Mouse (Mus musculus): ENCODE results near the gene Plekhn1. TPM values are rescaled to one million over a fixed set of nuclear protein-coding genes. Genes with fewer than 3 reads are reported as not detected.

Plekhn1 gene
- 23.9 TPM for polyA plus RNA-seq (2015; fragmentation: Illumina TruSeq; extraction: RNeasy Lipid Tissue Mini Kit (QIAGEN cat#74804); ENCODE audit: insufficient read depth, low replicate concordance)

DNA sequence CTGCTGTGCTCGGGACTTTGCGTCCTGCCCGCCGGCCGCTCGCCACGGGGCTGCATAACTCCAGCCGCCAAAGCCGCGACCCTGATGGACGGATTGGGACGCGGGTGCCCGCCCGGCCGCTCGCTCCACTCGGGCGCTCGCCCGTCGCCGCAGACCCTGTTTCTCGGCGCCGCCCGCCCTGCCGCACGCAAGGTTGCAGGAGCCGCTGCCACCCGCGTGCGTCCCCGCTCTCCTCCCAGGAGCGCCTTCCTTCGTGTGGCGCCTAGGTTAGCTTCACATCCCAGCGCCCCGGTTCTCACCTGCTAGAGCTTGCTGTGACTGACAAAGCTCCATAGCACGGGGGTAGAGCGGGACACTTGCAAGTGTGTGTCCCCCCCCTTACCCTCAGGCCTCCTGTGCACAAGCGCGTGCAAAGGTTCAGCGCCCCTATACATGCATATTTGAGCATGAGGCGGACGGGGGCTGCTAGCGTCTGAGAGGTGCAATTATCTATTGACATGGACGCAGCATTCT lies at the start of gene Plekhn1:
Plekhn1 (minus strand) TSS at position 157 of the 513 bp plus-strand sequence.

GRCm38 (mm10) chr4:156255078-156255839 lies 20.6 kb upstream of the Plekhn1 start, which contains the start of gene Samd11:
TSS of gene Samd11 (minus strand) at chr4:156255657.

GRCm38 (mm10) chr4:156235808-156236533 lies 1.3 kb upstream of the Plekhn1 start, which contains the start of gene Noc2l:
TSS of gene Noc2l (plus strand) at chr4:156236010.

DNA sequence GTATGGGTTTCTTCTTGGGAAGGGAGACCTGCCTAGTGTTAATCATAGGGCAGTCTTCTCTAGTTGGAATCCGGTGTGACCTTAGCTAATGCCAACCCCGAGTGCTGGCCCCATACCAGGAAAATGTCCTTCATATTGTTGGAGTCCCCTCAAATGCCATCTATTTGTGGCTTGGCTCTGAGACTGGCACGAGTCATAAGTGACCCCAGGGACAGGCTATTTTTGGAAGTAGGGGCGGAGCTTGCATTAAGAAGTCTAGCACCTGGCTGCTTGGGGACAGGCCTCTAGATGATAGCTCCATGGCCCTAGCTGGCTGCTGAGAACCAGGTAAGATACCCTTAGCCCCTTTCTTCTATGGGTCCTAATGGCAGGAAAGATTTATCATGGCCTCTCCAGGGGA lies 19.0 kb downstream of the Plekhn1 start, which contains the start of gene Perm1:
Perm1 (plus strand) TSS at position 220 of the 400 bp plus-strand sequence.

DNA sequence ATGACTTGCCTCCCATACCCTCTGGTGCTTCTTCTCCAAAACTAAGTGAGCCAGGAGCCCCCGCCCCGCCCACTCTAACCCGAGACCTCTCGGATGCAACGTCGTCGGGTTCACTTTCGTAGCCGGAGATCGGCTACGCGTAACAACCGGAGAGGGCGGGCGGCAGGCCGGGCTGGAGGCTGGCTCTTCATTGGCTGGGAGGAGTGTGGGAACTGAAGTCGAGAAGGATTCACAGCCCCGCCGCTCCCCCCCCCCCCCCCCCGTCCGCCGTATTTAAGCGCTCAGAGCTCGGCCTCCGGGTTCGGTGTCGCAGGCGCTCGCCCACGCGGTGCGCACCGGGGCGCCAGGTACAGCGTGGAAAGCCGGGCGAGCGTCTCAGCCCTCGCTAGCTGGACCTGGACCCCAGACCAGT lies 31.6 kb downstream of the Plekhn1 start, which contains the start of gene AW011738:
AW011738 (plus strand) TSS at position 304 of the 412 bp plus-strand sequence.

DNA sequence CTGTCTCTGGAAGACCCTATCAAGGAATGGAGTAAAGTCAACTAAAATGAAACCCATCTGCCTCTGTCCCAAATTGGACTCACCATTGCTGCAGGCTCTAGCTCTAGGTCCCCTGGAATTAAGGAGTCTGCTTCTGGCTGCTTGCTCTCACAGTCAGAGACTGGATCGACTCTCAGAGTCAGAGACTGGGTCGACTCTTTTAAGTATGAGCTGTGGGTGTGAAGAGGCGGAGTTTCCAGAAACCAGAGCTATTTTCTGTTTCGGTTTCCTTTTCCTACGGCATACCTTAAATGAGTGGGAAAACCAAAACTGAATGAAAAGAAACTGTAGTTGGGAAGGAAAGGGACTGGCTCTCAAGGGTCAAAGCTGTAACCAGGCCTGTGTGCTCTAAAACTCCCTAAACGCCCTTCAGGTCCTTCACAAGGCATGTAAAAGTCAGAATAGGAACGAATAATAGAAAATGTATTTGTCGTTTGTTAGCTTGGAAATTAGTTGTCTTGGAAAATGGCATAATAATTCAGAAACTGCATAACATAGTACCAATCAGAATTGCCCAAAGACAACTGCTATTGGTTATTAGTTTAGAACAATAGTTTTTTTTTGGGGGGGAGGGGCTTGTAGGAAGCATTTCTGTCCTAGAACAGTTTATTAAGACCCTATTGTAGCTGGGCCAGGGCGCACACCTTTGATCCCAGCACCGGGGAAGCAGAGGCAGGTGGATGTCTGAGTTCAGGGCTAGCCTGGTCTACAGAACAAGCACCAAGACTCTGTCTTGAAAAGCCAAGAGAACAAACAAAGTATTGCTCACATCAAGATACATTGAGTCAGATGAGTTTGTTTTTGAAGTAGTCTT lies 33.8 kb downstream of the Plekhn1 start, which contains the start of gene Isg15:
Isg15 (minus strand) TSS at position 196 of the 853 bp plus-strand sequence.

DNA sequence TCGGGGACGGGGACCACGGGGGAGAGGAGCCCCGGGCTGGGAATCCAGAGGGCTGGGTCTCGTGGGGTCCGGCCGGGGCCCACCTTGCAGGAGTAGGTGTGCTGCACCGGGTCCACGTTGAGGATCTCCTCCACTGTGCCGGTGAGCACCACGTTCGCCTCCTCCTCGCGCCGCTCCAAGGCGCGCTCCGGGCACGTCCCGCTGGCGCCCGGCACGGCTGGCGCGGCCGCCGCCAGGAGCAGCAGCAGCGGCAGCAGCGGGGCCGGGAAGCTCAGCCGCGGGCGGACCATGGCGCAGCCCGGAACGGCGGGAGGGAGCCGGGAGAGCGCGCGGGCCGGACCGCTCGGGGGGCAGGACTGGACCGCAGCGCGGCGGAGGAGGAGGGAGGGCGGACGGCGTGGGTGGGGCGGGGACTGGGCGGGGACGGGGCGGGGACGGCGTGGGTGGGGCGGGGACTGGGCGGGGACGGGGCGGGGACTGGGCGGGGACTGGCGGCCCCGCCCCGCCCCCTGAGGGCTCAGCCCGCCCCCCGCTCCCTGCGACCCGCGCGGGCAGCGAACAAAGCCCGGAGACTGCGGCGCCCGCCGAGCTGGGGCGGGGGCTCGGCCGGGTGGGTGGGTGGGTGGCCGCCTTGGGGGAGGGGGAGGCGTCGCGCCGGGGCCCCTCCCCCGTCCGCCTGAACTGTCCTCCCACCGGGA lies 37.4 kb downstream of the Plekhn1 start, which contains the start of gene Agrn:
Agrn (minus strand) TSS at position 358 of the 698 bp plus-strand sequence.

Other genes starting within 250 kb of the Plekhn1 start
- 4.0 TPM for gene B3galt6, start 242.2 kb downstream of the Plekhn1 start, polyA plus RNA-seq (2015; fragmentation: Illumina TruSeq; extraction: RNeasy Lipid Tissue Mini Kit (QIAGEN cat#74804); ENCODE audit: insufficient read depth, low replicate concordance)
- 176 TPM for gene Sdf4, start 242.0 kb downstream of the Plekhn1 start, polyA plus RNA-seq (2015; fragmentation: Illumina TruSeq; extraction: RNeasy Lipid Tissue Mini Kit (QIAGEN cat#74804); ENCODE audit: insufficient read depth, low replicate concordance)
- gene Tnfrsf4, start 221.0 kb downstream of the Plekhn1 start, polyA plus RNA-seq (2015; fragmentation: Illumina TruSeq; extraction: RNeasy Lipid Tissue Mini Kit (QIAGEN cat#74804); ENCODE audit: insufficient read depth, low replicate concordance): 11.0 TPM
- gene Tnfrsf18, start 208.7 kb downstream of the Plekhn1 start, polyA plus RNA-seq (2015; fragmentation: Illumina TruSeq; extraction: RNeasy Lipid Tissue Mini Kit (QIAGEN cat#74804); ENCODE audit: insufficient read depth, low replicate concordance): 10.7 TPM
- not detected for gene Ttll10, start 175.4 kb downstream of the Plekhn1 start, polyA plus RNA-seq (2015; fragmentation: Illumina TruSeq; extraction: RNeasy Lipid Tissue Mini Kit (QIAGEN cat#74804); ENCODE audit: insufficient read depth, low replicate concordance)
- gene 9430015G10Rik, start 124.9 kb downstream of the Plekhn1 start, polyA plus RNA-seq (2015; fragmentation: Illumina TruSeq; extraction: RNeasy Lipid Tissue Mini Kit (QIAGEN cat#74804); ENCODE audit: insufficient read depth, low replicate concordance): 42.0 TPM
- gene Rnf223, start 104.3 kb downstream of the Plekhn1 start, polyA plus RNA-seq (2015; fragmentation: Illumina TruSeq; extraction: RNeasy Lipid Tissue Mini Kit (QIAGEN cat#74804); ENCODE audit: insufficient read depth, low replicate concordance): 0.10 TPM
- gene Agrn, start 37.4 kb downstream of the Plekhn1 start, polyA plus RNA-seq (2015; fragmentation: Illumina TruSeq; extraction: RNeasy Lipid Tissue Mini Kit (QIAGEN cat#74804); ENCODE audit: insufficient read depth, low replicate concordance): 14.3 TPM
- 27.0 TPM for gene Isg15, start 34.0 kb downstream of the Plekhn1 start, polyA plus RNA-seq (2015; fragmentation: Illumina TruSeq; extraction: RNeasy Lipid Tissue Mini Kit (QIAGEN cat#74804); ENCODE audit: insufficient read depth, low replicate concordance)
- gene AW011738, start 31.6 kb downstream of the Plekhn1 start, polyA plus RNA-seq (2015; fragmentation: Illumina TruSeq; extraction: RNeasy Lipid Tissue Mini Kit (QIAGEN cat#74804); ENCODE audit: insufficient read depth, low replicate concordance): 15.6 TPM
- 1.3 TPM for gene Perm1, start 19.0 kb downstream of the Plekhn1 start, polyA plus RNA-seq (2015; fragmentation: Illumina TruSeq; extraction: RNeasy Lipid Tissue Mini Kit (QIAGEN cat#74804); ENCODE audit: insufficient read depth, low replicate concordance)
- gene Noc2l, start 1.2 kb upstream of the Plekhn1 start, polyA plus RNA-seq (2015; fragmentation: Illumina TruSeq; extraction: RNeasy Lipid Tissue Mini Kit (QIAGEN cat#74804); ENCODE audit: insufficient read depth, low replicate concordance): 63.6 TPM
- gene Samd11, start 20.8 kb upstream of the Plekhn1 start, polyA plus RNA-seq (2015; fragmentation: Illumina TruSeq; extraction: RNeasy Lipid Tissue Mini Kit (QIAGEN cat#74804); ENCODE audit: insufficient read depth, low replicate concordance): 2.3 TPM
- gene Vmn2r-ps159, start 96.2 kb upstream of the Plekhn1 start, polyA plus RNA-seq (2015; fragmentation: Illumina TruSeq; extraction: RNeasy Lipid Tissue Mini Kit (QIAGEN cat#74804); ENCODE audit: insufficient read depth, low replicate concordance): not detected